Mouse (Mus musculus): Measurements from ENCODE around the gene Capza1. TPM values are rescaled to one million over a fixed set of nuclear protein-coding genes. Genes with fewer than 3 reads are reported as not detected.
"Not testable (repeated sequence)": the region's sequence is repeated elsewhere in the genome, so short reads cannot be mapped to it uniquely, and the experiment has no call there.

The Capza1 gene
- polyA plus RNA-seq, 1 experiment from 2014 or later = 256 TPM

DNA sequence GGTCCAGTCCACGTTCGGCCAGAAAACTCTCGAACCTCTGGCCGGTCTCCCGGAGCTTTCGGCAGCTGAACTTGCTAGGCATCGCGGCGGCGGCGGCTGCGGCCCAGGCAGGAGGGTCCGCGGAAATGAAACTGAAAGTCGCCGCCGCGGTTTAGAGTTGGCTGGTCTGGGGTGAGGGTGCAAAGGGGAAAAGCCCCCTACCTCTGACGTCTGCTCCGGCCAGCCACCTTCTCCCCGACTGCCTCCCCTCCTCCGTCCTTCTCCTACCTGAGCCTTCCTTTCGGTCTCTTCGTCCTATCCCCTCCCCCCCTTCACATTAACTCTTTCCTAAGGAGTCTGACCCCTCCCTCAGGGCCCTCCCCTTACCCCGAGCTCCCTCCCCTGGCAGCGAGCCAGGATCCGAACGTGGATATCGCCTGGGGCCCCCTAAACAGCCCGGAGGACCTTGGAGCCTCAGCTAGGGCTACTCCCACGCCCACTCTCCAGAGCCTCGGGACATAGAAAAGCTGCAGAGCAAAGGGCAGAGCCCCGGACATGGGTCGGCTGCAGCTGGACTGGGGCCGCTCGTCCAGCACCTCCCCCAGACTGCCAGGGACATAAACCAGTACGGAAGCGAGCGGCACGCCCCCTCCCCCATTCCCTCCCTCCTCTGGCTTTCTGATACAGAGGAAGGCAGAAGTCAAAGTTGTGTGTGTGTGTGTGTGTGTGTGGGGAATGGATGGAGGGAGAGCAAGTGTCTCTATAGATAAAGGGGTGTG lies 46.1 kb downstream of the Capza1 start, which contains the start of gene Mov10:
Gene Mov10, minus strand, starts transcription at position 573 of the 758 bp plus-strand sequence.
- peak; percentile 60 for DNase-seq (ENCODE audit: low spot score)

DNA sequence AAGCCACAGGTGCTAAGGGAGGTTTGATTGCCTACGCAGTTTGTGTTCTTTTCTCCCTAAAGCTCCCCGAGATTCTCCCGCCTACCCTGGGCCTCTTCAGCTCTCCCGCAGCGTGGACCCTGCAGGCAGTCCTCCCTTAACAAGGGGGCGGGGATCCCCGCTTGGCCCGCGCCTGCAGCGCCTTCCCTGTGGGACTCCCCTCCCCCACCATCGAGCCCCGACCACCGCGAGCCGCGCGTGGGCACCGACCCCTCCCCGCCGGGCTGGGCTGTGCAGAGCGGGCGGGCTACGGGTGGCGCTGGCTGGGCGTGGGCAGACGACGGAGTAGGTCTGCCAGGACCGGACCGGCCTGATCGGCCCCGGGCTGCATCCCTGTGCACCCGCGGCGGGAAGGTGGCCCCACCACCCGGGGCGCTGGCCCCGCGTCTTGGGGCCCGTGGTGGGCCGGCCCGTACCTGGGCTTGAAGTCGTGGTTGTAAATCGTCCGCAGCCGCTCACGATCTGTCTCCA lies 46.8 kb downstream of the Capza1 start:
- DNase-seq (ENCODE audit: low spot score) = peak; percentile 58

DNA sequence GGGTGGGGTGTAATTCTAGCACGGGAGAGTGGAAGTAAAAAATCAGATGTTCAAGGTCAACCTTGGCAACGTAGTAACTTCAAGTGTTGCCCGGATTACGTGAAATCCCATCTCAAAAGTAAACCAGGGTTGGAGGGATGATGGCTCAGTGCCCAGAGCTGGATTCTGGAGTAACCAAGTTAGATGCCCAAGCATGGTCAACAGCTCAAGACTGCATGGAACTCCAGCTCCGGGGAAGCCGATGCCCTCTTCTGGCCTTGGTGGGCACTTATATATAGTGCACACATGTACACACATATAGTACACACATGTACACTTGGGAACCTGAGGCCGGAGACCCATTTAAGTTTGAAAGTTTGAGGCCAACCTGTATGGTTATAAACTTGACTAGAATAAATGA lies 48.2 kb downstream of the Capza1 start:
- DNase-seq (ENCODE audit: low spot score) = no peak

DNA sequence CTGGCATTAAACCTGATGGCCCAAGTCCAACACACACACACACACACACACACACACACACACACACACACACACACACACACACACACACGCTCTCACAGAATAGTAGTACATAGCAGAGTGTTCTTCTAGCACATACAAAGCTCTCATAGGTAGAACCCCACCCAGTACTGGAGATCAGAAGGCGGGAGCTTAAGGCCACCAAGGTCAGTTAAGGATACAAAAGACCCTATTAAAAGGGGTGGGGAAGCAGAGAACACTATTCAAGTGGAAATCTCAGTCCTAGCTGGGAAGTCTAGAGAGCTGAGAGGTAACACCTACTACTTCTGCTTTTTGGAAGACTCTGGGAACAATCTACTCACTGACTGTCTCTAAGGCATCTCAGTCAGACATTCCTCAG lies 49.0 kb downstream of the Capza1 start:
- no peak for DNase-seq (ENCODE audit: low spot score)

DNA sequence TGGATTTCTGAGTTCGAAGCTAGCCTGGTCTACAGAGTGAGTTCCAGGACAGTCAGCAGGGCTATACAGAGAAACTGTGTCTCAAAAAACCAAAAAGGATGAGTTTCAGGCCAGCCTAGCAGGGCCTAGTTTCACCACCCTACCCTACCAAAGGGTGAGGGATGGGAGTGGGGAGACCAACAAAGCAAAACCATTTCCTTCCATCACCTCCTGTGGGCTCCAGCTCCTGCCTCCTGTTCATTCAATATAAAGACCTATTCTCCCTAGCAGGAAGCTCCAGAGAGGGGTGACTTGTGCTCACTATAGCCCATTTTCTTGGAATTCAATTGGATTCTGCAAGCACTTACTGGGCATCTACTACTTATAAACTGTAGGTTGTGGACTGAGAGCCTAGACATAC lies 49.6 kb downstream of the Capza1 start:
- no peak for DNase-seq (ENCODE audit: low spot score)

DNA sequence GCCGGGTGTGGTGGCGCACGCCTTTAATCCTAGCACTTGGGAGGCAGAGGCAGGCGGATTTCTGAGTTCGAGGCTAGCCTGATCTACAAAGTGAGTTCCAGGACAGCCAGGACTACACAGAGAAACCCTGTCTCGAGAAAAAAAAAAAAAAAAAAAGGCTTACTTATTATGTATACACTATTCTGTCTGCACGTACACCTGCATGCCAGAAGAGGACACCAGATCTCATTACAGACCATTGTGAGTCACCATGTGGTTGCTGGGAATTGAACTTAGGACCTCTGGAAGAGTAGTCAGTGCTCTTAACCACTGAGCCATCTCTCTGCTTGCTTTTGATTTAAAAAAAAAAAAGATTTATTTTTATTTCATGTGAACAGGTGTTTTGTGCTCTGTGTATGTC lies 51.1 kb downstream of the Capza1 start:
- DNase-seq (ENCODE audit: low spot score) = not testable (repeated sequence)

DNA sequence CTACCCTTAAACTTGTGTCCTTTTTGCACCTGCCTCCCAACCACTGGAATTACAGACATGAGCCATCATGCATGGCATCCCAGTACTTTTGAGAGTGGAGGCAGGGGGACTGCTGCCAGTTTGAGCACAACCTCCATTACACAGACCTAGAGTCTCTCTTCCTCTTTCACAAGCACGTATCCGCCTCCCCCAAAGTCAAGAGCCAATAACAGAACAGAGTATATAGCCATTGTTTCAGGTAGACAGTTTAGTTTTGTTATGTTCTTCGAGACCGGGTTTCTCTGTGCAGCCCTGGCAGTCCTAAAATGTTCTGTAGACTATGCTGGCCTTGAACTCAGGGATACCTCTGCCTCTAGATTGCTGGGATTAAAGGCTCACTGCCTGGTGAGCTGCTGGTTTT lies 52.1 kb downstream of the Capza1 start:
- no peak for DNase-seq (ENCODE audit: low spot score)

DNA sequence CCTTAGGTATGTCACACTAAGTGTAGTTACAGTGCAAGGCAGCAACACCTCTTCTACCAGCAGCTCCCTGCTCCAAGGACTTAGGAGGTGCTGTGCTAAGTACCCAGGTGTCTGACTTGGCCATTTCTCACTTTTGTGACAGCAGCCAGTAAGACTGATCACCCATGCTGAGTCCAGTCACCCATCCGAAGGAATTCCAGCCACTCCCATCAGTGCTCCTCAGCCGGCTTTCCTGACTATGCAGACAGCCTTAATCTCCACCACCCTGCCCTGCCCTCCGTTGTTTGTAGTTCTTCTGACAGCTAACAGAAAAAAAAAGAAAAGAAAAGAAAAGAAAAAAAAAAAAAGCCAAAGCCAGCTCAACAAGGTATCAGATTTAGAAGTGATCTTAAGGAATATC lies 52.6 kb downstream of the Capza1 start:
- no peak for DNase-seq (ENCODE audit: low spot score)

DNA sequence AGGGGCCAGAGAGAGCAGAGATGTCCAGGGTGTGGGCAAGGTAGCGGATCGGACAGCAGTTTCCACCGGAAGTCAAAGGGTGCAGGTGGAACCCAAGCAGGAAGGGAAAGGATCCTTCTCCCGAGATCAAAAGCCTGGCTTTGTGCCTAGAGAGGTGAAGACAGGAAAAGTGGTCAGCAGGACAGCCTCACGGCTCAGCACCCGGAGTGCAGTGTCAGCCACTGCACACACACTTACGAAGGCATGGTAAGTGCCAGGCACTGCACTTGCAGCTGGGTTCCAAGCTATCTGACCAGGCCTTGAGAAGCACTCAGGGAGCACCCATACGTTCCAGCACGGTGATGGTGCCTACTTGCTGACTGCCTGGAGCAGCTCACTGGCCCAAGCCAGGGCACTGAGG lies 58.8 kb downstream of the Capza1 start:
- DNase-seq (ENCODE audit: low spot score) = no peak

DNA sequence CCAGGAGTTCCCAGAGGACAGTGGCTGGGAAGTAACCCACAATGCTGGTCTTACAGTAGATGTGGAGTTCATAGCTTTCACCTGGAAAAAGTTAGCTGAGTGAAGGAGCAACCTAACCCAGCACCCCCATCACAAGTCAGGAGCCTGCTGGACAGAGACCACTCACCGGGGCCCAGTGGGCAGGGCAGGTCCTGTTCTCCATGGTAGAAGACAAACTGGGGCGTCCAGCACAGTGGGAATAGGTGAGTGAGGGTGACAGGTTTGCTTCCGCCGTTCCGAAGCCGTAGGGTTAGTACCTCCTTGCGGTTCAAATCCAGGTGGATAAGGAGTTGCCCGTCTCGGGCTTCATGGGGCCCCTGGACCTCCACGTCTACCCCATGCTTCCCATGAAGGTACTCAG lies 60.0 kb downstream of the Capza1 start:
- no peak for DNase-seq (ENCODE audit: low spot score)

DNA sequence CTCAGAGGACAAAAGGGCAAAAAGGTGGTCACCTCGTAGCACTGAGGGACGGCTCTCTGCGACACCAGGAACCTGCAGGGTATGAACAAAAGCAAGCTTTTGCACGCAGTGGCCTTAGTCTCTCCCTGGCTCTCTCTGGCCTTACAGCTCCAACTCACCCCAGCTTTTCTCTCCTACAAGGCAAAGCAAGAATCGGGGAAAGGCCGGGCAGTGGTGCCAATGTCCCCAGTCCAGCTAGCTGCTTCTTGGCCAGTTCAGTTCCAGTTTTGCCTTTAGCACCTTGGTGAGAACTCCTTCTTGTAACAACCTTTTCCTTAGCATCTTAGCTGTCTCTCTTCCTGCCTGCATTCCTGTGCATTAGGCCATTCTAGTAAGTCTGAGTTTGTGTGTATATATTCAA lies 62.8 kb downstream of the Capza1 start:
- DNase-seq (ENCODE audit: low spot score) = no peak

DNA sequence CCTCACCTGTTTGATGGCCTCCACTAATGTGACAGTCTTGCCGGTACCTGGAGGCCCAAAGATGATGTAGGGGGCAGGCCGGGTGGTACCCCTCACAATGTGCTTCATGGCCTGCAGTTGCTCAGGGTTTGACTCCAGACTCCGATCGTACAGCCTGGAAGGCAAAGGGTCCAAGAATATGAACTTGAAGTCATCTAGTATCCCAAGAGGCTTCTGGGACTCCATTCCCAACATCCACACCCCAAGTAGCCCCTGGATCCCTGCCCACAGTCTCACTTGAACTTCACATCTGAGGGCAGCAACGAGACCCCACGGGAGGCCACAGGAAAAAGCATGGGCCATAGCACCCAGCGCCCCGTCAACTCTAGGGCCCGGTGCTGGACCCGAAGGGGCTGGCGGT lies 63.6 kb downstream of the Capza1 start:
- no peak for DNase-seq (ENCODE audit: low spot score)

DNA sequence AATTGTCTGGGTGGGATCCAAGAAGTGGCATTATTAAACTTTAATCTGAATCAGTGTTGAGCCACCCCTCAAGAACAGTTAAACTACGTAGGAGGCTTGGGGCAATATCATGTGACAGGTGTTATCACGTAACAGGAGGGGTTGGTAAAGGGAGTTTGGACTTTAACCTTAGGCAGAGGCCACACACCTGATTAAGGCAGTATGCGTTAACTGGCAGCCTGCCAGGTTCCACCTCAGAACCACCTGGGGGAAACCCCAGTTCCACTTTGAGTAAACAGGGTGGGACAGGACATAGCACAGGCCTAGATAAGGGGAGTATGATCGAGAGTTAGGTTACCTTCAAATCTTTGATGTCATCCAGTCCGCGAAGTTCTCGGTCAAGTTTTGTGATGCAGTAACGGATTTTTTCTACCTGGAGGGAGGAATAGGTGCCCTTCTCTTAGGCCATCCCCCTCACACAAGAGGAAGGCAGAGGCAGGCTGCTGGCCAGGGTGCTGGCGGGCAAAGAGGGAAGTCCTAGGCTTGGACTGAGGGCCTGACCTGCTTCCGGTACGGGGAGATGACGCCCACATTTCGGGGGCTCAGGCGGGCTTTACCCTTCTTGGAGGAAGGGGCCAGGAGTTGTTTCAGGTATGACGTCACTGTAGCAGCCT lies 67.7 kb downstream of the Capza1 start:
- no peak for DNase-seq (ENCODE audit: low spot score)

DNA sequence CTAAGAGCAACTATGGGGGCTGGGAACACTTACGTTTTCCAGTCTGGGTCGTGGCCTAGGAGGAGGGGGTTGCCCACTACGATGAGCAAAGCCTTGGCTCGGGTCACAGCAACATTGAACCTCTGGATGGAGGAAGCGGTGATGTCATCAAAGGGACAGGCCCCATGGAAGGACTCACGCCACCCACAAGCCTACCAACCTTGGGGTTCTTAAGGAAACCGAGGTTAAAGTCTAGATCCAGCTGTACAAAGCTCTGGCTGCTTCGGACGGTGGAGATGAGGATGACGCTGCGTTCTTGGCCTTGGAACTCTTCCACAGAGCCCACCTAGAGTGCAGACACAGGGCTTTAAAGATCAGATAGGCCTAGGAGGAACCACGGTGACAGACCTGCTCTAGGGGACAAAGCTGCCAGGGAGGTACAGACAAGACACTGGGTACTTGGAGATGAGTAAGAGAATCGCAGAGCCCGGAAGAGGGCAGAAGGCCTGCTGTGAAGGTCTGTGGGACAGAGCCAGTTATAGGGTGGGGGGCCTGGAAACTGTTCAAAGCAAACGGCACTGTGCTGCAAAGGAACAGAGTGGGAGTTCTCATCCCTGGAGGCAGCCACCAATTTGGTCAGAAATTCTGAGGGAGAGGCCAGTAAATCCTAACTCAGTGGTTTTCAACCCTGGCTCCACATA lies 68.5 kb downstream of the Capza1 start:
- DNase-seq (ENCODE audit: low spot score) = no peak

DNA sequence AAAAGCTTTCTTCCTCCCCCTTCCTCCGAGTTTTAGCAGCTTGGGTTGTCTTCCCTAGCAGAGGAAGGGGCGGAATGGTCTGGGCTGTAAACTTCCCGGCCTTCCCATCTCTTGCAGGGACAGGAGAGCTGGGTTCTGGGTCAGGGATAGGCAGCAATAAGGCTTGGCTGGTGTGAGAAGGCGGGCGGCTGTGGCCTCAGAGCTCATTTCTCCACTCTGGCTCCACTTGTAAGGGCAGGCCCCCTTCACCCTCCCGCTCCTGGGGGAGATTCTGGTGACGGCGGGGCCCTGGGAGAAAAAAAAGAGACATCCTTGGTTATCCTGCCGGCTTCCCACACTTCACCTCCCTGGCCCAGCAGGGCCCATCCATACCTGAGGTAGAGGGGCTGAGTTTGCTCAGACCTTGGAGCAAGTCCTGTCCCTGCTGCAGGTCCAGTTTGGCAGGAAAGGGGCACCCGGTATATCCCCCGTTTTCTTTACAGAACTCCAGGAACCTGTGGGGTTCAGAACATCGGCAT lies 69.3 kb downstream of the Capza1 start:
- no peak for DNase-seq (ENCODE audit: low spot score)

DNA sequence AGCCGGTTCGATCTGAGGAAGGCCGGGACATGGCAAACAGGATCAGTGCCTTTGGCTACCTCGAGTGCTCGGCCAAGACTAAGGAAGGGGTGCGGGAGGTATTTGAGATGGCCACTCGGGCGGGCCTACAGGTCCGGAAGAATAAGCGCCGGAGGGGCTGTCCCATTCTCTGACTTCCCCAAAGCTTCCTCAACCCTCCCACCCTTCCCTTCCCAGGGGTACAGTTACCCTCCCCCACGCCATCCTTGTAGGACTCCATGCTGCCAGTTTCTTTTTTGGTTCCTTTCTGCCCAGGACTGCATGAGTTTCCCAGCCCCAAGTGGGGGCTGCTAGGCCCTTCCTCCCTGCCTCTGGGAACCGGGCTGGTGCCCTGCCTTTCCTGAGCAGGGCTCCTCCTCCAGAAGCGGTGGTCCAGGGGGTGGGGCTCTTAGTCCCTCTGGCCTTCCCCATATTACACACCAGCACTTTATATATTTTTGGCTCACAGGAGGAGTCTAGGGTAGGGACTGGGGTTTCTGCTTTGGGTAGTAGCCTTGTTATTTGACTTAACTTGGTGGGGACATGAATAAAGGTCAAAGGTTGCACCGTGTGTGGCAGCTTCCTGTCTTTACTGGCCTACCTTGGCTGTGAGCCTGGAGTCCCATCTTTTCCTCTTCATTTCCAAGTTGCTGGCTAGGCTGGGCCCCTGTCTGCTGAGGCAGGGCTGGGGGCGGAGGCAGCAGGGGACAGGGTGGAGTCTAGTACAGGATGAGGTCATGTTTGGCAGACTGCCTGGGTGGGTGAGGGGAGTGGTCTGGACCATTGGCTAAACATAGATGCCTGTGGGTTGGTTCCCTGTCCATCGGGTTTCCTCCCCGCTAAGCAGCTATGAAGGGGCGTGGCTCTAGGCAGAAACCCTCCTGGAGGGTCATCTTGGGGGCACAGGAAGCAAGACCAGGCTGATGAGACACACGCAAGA lies 70.2 kb downstream of the Capza1 start:
- DNase-seq (ENCODE audit: low spot score) = no peak

DNA sequence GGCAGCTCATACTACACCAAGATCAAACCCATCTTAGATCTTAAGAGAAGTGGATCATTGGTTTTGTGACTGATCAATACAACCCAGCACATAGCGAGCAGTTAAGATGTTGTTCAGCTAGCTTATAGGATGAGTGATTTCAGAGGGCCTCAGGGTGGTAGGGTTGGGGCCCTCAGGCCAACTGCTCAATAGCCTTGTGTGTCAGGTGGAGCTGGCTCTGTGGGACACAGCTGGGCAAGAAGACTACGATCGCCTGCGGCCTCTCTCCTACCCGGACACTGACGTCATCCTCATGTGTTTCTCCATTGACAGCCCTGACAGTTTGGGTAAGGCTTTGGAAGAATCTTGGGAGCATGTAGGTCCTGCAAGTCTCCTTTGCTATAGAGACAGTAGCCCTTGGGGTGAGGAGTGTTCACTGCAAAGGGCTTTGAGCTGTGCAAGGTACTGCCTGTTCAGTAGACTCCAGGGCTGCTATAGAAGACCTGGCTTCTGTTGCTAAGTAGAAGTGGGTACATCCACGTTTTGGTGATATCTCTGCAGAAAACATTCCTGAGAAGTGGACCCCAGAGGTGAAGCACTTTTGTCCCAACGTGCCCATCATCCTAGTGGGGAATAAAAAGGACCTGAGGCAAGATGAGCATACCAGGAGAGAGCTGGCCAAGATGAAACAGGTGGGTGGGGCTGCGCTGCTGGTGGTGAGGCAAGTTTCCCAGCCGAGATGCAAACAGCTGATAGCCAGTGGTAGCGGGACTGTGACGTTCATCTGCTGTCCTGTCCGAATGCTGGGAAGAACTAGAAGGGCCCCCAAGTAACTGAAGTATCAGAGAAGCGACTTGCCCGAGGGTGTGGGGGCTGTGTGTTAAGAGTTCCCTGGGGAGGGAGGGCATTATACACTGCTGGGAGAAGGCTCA lies 71.7 kb downstream of the Capza1 start:
- no peak for DNase-seq (ENCODE audit: low spot score)

DNA sequence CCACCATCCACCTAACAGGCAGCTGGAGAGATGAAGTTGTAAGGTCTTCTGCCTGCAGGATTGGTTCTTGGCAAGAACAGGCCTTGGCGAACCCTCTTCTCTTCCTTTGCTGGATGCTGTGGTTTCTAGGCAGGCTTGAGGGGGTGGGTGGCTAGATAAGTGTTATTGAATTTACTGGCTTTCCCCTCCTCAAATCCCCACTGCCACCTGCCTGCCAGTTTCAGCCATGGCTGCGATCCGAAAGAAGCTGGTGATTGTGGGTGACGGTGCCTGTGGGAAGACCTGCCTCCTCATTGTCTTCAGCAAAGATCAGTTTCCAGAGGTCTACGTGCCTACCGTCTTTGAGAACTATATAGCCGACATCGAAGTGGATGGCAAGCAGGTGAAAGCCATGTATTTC lies 72.6 kb downstream of the Capza1 start:
- DNase-seq (ENCODE audit: low spot score) = no peak

DNA sequence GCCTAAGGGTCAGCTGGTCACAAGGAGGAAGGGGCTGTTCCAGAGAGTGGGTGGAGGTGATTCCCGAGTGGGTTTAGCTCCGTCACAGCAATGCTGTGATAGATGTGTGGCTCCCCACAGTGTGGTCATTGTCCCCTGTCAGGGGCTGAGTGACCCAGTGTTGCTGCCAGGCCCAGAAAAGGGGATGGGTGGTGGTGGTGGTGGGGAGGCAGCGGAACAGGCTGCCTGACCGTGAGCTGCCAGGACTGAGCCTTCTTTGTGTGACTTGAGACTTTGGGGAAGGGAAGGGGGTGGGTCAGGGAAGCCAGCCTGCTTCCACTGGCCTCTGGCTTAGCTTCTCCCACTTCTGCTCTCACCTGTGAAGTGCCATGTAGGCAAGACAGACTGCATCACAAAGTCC lies 73.3 kb downstream of the Capza1 start:
- DNase-seq (ENCODE audit: low spot score) = no peak

DNA sequence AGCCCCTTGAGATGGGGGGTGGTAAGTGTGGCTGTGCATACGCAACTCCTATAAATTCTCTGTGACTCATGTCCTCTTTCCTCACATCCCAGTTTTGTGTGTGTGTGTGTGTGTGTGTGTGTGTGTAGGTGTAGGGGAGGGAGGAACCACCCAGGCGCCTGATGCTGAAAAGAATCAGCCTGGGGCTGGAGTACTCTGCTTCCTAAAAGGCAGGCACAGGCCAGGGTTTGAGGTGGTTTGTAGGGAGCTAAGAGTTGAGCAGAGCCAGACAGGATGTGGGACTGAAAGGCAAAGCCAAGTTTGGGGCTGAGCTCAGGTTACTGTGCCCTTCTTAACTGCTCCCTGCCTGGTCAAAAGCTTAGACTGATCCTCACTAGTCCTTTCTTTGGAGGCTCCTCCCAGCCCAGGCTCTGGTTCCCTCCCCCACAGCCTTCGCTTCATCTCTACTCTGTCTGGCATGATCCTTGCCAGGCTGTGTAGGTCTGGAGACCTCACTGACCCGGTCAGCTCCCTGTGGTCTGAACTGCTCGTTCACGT lies 73.8 kb downstream of the Capza1 start:
- no peak for DNase-seq (ENCODE audit: low spot score)

Data from thymus, postnatal 0 days (tissue).